Mouse (Mus musculus) limb, embryonic 15.5 days (tissue): ENCODE measurements around the gene Epha6. TPM values are rescaled to one million over a fixed set of nuclear protein-coding genes. Genes with fewer than 3 reads are reported as not detected.

Experiments used
- ATAC-seq: fragments of 200-750 bp; cut with Nextera tagmentation; 2 replicates; pipeline ENCODE4 v1.8.0; 2017; ENCODE audit warnings: low read depth, moderate TSS enrichment; ENCODE audit not compliant: insufficient number of reproducible peaks, low FRiP score, low TSS enrichment
- H3K27ac ChIP-seq: fragments of 300-500 bp; sonication (generic); 2 replicates; pipeline ENCODE4 v1.5.1; 2015; ENCODE audit warnings: moderate library complexity, mild to moderate bottlenecking, inconsistent platforms
- H3K27me3 ChIP-seq: fragments of 300-500 bp; sonication (generic); 2 replicates; pipeline ENCODE4 v1.6.1; 2015; ENCODE audit warnings: inconsistent platforms
- H3K36me3 ChIP-seq: fragments of 300-500 bp; sonication (generic); 2 replicates; pipeline ENCODE4 v1.6.1; 2015; ENCODE audit warnings: inconsistent platforms
- H3K4me1 ChIP-seq: fragments of 300-500 bp; sonication (generic); 2 replicates; pipeline ENCODE4 v1.6.1; 2015; ENCODE audit warnings: inconsistent platforms
- H3K4me2 ChIP-seq: fragments of 300-500 bp; sonication (generic); 2 replicates; pipeline ENCODE4 v1.6.1; 2015; ENCODE audit warnings: mild to moderate bottlenecking, inconsistent platforms
- H3K4me3 ChIP-seq: fragments of 300-500 bp; sonication (generic); 2 replicates; pipeline ENCODE4 v1.5.1; 2015; ENCODE audit warnings: mild to moderate bottlenecking, inconsistent platforms
- H3K9ac ChIP-seq: fragments of 300-500 bp; sonication (generic); 2 replicates; pipeline ENCODE4 v1.6.1; 2015; ENCODE audit warnings: inconsistent platforms
- H3K9me3 ChIP-seq: fragments of 300-500 bp; sonication (generic); 2 replicates; pipeline ENCODE4 v1.6.1; 2016; ENCODE audit warnings: inconsistent platforms
- WGBS: fragments of 180-500 bp; shearing (Covaris S2); methylation state at CpG from one replicate; pipeline ENCODE4 v1.1.7; 2015; 5-methylcytosine and 5-hydroxymethylcytosine counted together
- polyA plus RNA-seq: library from polyadenylated mRNA; unstranded; fragments of >200 nt; fragmentation: Nextera tagmentation; extraction: Ambion mirVana; gene quantifications from 2 replicates; pipeline ENCODE4 v1.2.1, GENCODE M21; 2015

The Epha6 gene
- polyA plus RNA-seq, 1 experiment from 2014 or later: 0.54 TPM

- Histone ChIP-seq H3K4me3 (no peak overlapping the region), H3K27ac (no peak overlapping the region), H3K9ac (no peak overlapping the region), H3K27me3 (no peaks in the 10 kb centered on the region), H3K9me3 (no peaks in the 10 kb centered on the region), H3K36me3 (no peaks in the 10 kb centered on the region), H3K4me2 (no peak overlapping the region), H3K4me1 (no peaks in the 10 kb centered on the region)
- no peak for ATAC-seq
Observed at GRCm38 (mm10) chr16:60475776-60476175, 129.6 kb downstream of the Epha6 start.

- WGBS: 55% methylated on average over 7 of the region's 7 CpGs
- H3K36me3 ChIP-seq: no peaks in the 10 kb centered on the region
- no peak overlapping the region for H3K4me2 ChIP-seq
Observed at GRCm38 (mm10) chr16:60468200-60468785, 137.0 kb downstream of the Epha6 start.

GRCm38 (mm10) chr16:60435283-60435682 lies 170.0 kb downstream of the Epha6 start:
- no peak overlapping the region for H3K4me3 ChIP-seq
- no peaks in the 10 kb centered on the region for H3K9me3 ChIP-seq
- H3K4me1 ChIP-seq: no peaks in the 10 kb centered on the region
- no peak overlapping the region for H3K27ac ChIP-seq
- H3K4me2 ChIP-seq: no peak overlapping the region
- 86% methylated on average over 1 of the region's 1 CpGs for WGBS
- no peak for ATAC-seq
- no peaks in the 10 kb centered on the region for H3K27me3 ChIP-seq
- no peaks in the 10 kb centered on the region for H3K36me3 ChIP-seq
- H3K9ac ChIP-seq: no peak overlapping the region

More at GRCm38 (mm10) chr16:60468200-60468785, 137.0 kb downstream of the Epha6 start:
- Histone ChIP-seq H3K9me3 (no peaks in the 10 kb centered on the region), H3K4me1 (no peaks in the 10 kb centered on the region), H3K27ac (no peak overlapping the region), H3K9ac (no peak overlapping the region), H3K4me3 (no peak overlapping the region), H3K27me3 (no peaks in the 10 kb centered on the region)
- no peak for ATAC-seq

GRCm38 (mm10) chr16:60434241-60434640 lies 171.1 kb downstream of the Epha6 start:
- no peak for ATAC-seq
- Histone ChIP-seq H3K27ac (no peak overlapping the region), H3K4me1 (no peaks in the 10 kb centered on the region), H3K9ac (no peak overlapping the region), H3K27me3 (no peaks in the 10 kb centered on the region), H3K36me3 (no peaks in the 10 kb centered on the region), H3K4me3 (no peak overlapping the region), H3K9me3 (no peaks in the 10 kb centered on the region), H3K4me2 (no peak overlapping the region)
- 67% methylated on average over 1 of the region's 1 CpGs for WGBS

- no peak overlapping the region for H3K9ac ChIP-seq
- no peaks in the 10 kb centered on the region for H3K27me3 ChIP-seq
- H3K4me2 ChIP-seq: no peak overlapping the region
- WGBS: 26% methylated on average over 3 of the region's 3 CpGs
- H3K9me3 ChIP-seq: no peaks in the 10 kb centered on the region
- ATAC-seq: no peak
- no peak overlapping the region for H3K27ac ChIP-seq
- no peaks in the 10 kb centered on the region for H3K36me3 ChIP-seq
- H3K4me1 ChIP-seq: no peaks in the 10 kb centered on the region
- no peak overlapping the region for H3K4me3 ChIP-seq
Observed at GRCm38 (mm10) chr16:60395306-60395705, 210.0 kb downstream of the Epha6 start.

GRCm38 (mm10) chr16:60392961-60393360 lies 212.4 kb downstream of the Epha6 start:
- H3K4me1 ChIP-seq: no peaks in the 10 kb centered on the region
- H3K9me3 ChIP-seq: no peaks in the 10 kb centered on the region
- no peaks in the 10 kb centered on the region for H3K27me3 ChIP-seq
- no peak overlapping the region for H3K27ac ChIP-seq
- no peak overlapping the region for H3K9ac ChIP-seq
- no peaks in the 10 kb centered on the region for H3K36me3 ChIP-seq
- no peak overlapping the region for H3K4me3 ChIP-seq
- no peak for ATAC-seq
- no peak overlapping the region for H3K4me2 ChIP-seq

- no peak overlapping the region for H3K4me3 ChIP-seq
- no peaks in the 10 kb centered on the region for H3K9me3 ChIP-seq
- ATAC-seq: no peak
Observed at GRCm38 (mm10) chr16:60375147-60375546, 230.2 kb downstream of the Epha6 start.

GRCm38 (mm10) chr16:60283963-60284362 lies 321.4 kb downstream of the Epha6 start:
- Histone ChIP-seq H3K9ac (no peak overlapping the region), H3K27ac (no peak overlapping the region), H3K4me3 (no peak overlapping the region), H3K4me2 (no peak overlapping the region), H3K36me3 (no peaks in the 10 kb centered on the region), H3K4me1 (no peaks in the 10 kb centered on the region), H3K9me3 (no peaks in the 10 kb centered on the region), H3K27me3 (no peaks in the 10 kb centered on the region)
- no peak for ATAC-seq
- WGBS: 54% methylated on average over 1 of the region's 1 CpGs

More at GRCm38 (mm10) chr16:60375147-60375546, 230.2 kb downstream of the Epha6 start:
- H3K9ac ChIP-seq: no peak overlapping the region
- H3K4me2 ChIP-seq: no peak overlapping the region
- no peaks in the 10 kb centered on the region for H3K27me3 ChIP-seq
- H3K27ac ChIP-seq: no peak overlapping the region
- no peaks in the 10 kb centered on the region for H3K4me1 ChIP-seq
- no peaks in the 10 kb centered on the region for H3K36me3 ChIP-seq

GRCm38 (mm10) chr16:60274109-60274508 lies 331.2 kb downstream of the Epha6 start:
- Histone ChIP-seq H3K4me3 (no peak overlapping the region), H3K4me2 (no peak overlapping the region), H3K9me3 (no peaks in the 10 kb centered on the region), H3K36me3 (no peaks in the 10 kb centered on the region), H3K27ac (no peak overlapping the region), H3K27me3 (no peaks in the 10 kb centered on the region), H3K4me1 (no peaks in the 10 kb centered on the region), H3K9ac (no peak overlapping the region)
- no peak for ATAC-seq
- WGBS: 77% methylated on average over 2 of the region's 2 CpGs

- no peaks in the 10 kb centered on the region for H3K36me3 ChIP-seq
Observed at GRCm38 (mm10) chr16:60266367-60267351, 338.7 kb downstream of the Epha6 start.

GRCm38 (mm10) chr16:60264719-60265508 lies 340.4 kb downstream of the Epha6 start:
- H3K9me3 ChIP-seq: no peaks in the 10 kb centered on the region
- H3K36me3 ChIP-seq: no peaks in the 10 kb centered on the region
- H3K27ac ChIP-seq: no peak overlapping the region
- 67% methylated on average over 6 of the region's 6 CpGs for WGBS
- H3K4me2 ChIP-seq: no peak overlapping the region
- no peaks in the 10 kb centered on the region for H3K27me3 ChIP-seq
- no peak overlapping the region for H3K9ac ChIP-seq
- no peak overlapping the region for H3K4me3 ChIP-seq
- no peak for ATAC-seq
- no peaks in the 10 kb centered on the region for H3K4me1 ChIP-seq

More at GRCm38 (mm10) chr16:60266367-60267351, 338.7 kb downstream of the Epha6 start:
- Histone ChIP-seq H3K9ac (no peak overlapping the region), H3K4me2 (no peak overlapping the region), H3K27ac (no peak overlapping the region), H3K27me3 (no peaks in the 10 kb centered on the region), H3K4me3 (no peak overlapping the region), H3K9me3 (no peaks in the 10 kb centered on the region), H3K4me1 (no peaks in the 10 kb centered on the region)
- 77% methylated on average over 9 of the region's 9 CpGs for WGBS
- no peak for ATAC-seq
